Mouse (Mus musculus): ENCODE measurements around the gene Wbp4.

DNA sequence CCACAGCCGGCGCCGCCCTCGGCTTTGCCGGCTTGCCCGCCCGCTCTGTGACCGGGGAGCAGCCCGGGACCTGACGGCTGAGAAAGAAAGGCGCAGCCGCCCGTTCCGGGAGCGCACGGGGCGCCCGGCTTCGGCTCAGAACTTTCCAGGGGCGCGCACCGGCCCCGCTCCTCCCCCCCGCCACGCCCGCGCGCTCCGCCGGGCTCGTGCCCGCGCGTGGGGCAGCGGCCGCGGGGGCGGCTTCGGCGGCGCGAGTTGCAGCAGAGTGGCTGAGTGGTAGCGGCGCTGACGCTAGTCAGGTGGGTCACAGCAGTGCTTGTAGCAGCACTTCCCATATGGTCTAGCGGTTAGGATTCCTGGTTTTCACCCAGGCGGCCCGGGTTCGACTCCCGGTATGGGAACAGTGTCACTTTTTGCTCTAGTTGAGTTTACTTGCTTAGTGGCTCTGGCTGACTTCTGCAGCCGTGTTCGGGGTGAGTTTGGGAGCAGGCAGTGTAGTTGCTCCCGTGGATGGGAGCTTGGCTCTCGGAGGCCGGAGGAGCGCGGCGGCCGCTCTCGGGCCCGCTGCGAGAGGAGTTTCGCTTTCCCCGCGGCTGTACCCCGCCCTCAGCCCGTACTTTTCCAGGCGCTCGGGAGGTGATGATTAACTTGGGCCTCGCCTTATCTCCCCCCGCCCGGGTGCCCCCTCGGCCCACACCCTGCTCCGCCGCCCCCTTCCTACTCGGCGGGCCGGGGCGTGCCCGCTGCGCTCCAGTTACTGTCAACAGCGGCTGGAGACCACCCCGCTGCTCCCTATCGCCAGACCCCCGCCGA lies at the start of gene Wbp4:
- TF ChIP-seq CTCF (IDR thresholded peaks at IDR 0.05; ENCODE audit: low read depth, low read length) = no peak
- no peak for TF ChIP-seq GATA1 (IDR thresholded peaks at IDR 0.05; ENCODE audit: borderline replicate concordance, low read length)
- no peak for TF ChIP-seq TAL1 (conservative IDR thresholded peaks at IDR 0.05; ENCODE audit: low read depth, low read length)
